Mouse (Mus musculus): ENCODE results near the gene Yaf2. TPM values are rescaled to one million over a fixed set of nuclear protein-coding genes. Genes with fewer than 3 reads are reported as not detected.

The Yaf2 gene
- total and polyA plus RNA-seq, 3 experiments, result 37.7 to 50.7 TPM; not detected in 1

DNA sequence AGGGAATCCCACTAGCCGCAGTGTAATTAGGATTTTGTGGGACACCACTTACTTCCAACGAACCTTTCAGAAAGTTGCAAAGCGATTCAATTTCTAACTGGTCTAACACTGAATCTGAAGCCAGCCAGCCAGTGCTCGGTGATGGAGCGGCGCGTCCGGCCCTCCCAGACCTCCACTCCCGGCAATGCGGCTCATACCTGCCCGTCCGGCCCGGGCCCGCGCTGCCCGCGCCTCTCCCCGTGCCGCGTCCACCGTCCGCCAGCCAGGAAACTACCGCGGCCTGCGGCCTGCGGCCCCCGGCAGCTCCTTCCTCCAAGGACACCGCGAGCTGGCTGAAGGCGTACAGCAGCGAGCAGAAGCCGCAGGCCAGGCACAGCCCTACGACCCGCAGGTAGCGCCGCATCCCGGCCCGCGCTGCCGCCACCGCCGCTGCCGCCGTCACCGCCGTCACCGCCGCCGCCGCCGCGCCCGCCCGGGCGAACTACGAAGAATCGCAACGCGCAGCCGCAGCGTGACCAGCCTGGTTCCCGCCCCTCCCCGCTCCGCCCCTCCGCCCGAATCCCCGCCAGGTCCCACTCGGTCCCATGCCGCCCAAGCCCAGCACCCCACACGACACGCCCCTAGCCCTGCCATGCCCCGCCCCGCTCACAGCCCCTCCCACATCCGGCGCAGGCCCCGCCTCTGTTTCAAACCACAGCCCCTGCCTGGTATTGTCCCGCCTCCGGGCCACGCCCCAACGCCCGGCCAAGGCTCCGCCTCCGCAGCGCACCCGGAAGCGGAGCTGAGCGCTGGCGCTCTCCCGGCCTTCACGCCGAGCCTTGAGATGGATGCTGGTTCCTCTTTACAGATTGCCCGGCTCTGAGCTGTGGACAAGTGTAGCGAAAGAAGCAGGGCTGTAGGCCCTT, 61.8 kb downstream of the Yaf2 start, which contains the start of gene Gxylt1:
Gxylt1 (minus strand) TSS at position 501 of the 905 bp plus-strand sequence.
- H3K9ac ChIP-seq (ENCODE audit: control insufficient read depth, low read depth, low read length, poor library complexity, severe bottlenecking), result peak within 1 kb of the TSS; percentile 83
- H3K4me3 ChIP-seq (ENCODE audit: control insufficient read depth in 1 of 2, insufficient read depth in 1 of 2, low read depth in 2 of 2, low read length in 2 of 2), result peak within 1 kb of the TSS; percentile 75 to 84
- peaks cover 33% of the 10 kb centered on the region for H3K79me2 ChIP-seq (ENCODE audit: control insufficient read depth, insufficient read depth, low read length, poor library complexity)
- H3K36me3 ChIP-seq (ENCODE audit: control insufficient read depth in 1 of 2, insufficient read depth in 2 of 2, low read length in 2 of 2), result peaks cover 0 to 25% of the 10 kb centered on the region in 2 experiments; a peak in 2 of 4 replicates
- no peaks in the 10 kb centered on the region for H3K9me3 ChIP-seq (replicated peaks; ENCODE audit: insufficient read depth, low read length)
- peaks cover 3 to 34% of the 10 kb centered on the region in 2 experiments; a peak in 3 of 4 replicates for H3K4me1 ChIP-seq (ENCODE audit: control insufficient read depth in 1 of 2, insufficient read depth in 2 of 2, low read length in 2 of 2)
- DNase-seq (ENCODE audit: low read depth, low spot score), result peak; percentile 97
- no peaks in the 10 kb centered on the region for H3K27me3 ChIP-seq (ENCODE audit: control insufficient read depth in 1 of 2, insufficient read depth in 2 of 2, low read length in 2 of 2)
- peak within 1 kb of the TSS; percentile 93 for H3K27ac ChIP-seq (ENCODE audit: control insufficient read depth, low read depth, low read length)
- TF ChIP-seq MAX (IDR thresholded peaks at IDR 0.05; ENCODE audit: low read length), result no peak; the same call in 1 of the 2 replicates
- TF ChIP-seq E2F4 (IDR thresholded peaks at IDR 0.05; ENCODE audit: borderline replicate concordance, low read depth, low read length), result 0 out of 2 replicates have a peak, but pooled peaks have one; percentile 11
- no peak for TF ChIP-seq EP300 (IDR thresholded peaks at IDR 0.05; ENCODE audit: low read depth in 1 of 2, low read length in 2 of 2)
- TF ChIP-seq ELF1 (IDR thresholded peaks at IDR 0.05; ENCODE audit: low read depth, low read length), result peak; percentile 98
- no peak; the same call in 1 of the 2 replicates for TF ChIP-seq USF1 (IDR thresholded peaks at IDR 0.05; ENCODE audit: low read depth, low read length)
- peak; percentile 79 for TF ChIP-seq NRF1 (IDR thresholded peaks at IDR 0.05; ENCODE audit: insufficient read depth, low read depth, low read length, poor library complexity, severe bottlenecking)
- no peak for TF ChIP-seq RAD21 (IDR thresholded peaks at IDR 0.05; ENCODE audit: low read depth, low read length)
- TF ChIP-seq ETS1 (IDR thresholded peaks at IDR 0.05; ENCODE audit: low read depth, low read length), result 0 out of 2 replicates have a peak, but pooled peaks have one; percentile 17
- TF ChIP-seq ZKSCAN1 (IDR thresholded peaks at IDR 0.05; ENCODE audit: low read depth, low read length), result no peak
- peak; percentile 82; the same call in 1 of the 2 replicates for TF ChIP-seq ZMIZ1 (IDR thresholded peaks at IDR 0.05; ENCODE audit: low read depth, low read length)
- TF ChIP-seq CTCF (IDR thresholded peaks at IDR 0.05 in 2 of 3, conservative IDR thresholded peaks at IDR 0.05 in 1 of 3; ENCODE audit: control insufficient read depth in 1 of 3, insufficient read depth in 1 of 3, low read depth in 2 of 3, low read length in 3 of 3, poor library complexity in 1 of 3, severe bottlenecking in 1 of 3), result no peak
- no peak for TF ChIP-seq ZNF384 (IDR thresholded peaks at IDR 0.05; ENCODE audit: low read depth, low read length)
- TF ChIP-seq USF2 (IDR thresholded peaks at IDR 0.05; ENCODE audit: borderline replicate concordance in 1 of 2, insufficient read depth in 1 of 2, low read depth in 1 of 2, low read length in 2 of 2), result no peak
- TF ChIP-seq JUND (IDR thresholded peaks at IDR 0.05; ENCODE audit: low read depth, low read length), result no peak
- TF ChIP-seq RCOR1 (IDR thresholded peaks at IDR 0.05; ENCODE audit: low read depth, low read length), result no peak
- no peak for TF ChIP-seq MEF2A (IDR thresholded peaks at IDR 0.05; ENCODE audit: extremely low read depth, insufficient replicate concordance, low read depth, low read length, poor library complexity, severe bottlenecking)
- TF ChIP-seq TAL1 (IDR thresholded peaks at IDR 0.05; ENCODE audit: low read length), result no peak
- TF ChIP-seq CHD1 (IDR thresholded peaks at IDR 0.05; ENCODE audit: low read depth, low read length), result no peak
- peak; percentile 66; the same call in 1 of the 2 replicates for TF ChIP-seq HCFC1 (IDR thresholded peaks at IDR 0.05; ENCODE audit: low read depth, low read length)
- peak; percentile 86; the same call in 1 of the 2 replicates for TF ChIP-seq UBTF (IDR thresholded peaks at IDR 0.05; ENCODE audit: borderline replicate concordance, insufficient read depth, low read depth, low read length)
- no peak for TF ChIP-seq SMC3 (IDR thresholded peaks at IDR 0.05; ENCODE audit: low read depth, low read length)
- TF ChIP-seq ZC3H11A (IDR thresholded peaks at IDR 0.05; ENCODE audit: low read depth, low read length), result no peak
- no peak for TF ChIP-seq BHLHE40 (IDR thresholded peaks at IDR 0.05; ENCODE audit: borderline replicate concordance, low read depth, low read length)
- no peak for TF ChIP-seq CHD2 (IDR thresholded peaks at IDR 0.05; ENCODE audit: low read length)
- TF ChIP-seq KAT2A (conservative IDR thresholded peaks at IDR 0.05; ENCODE audit: low read depth, low read length), result no peak
- no peak for TF ChIP-seq GATA1 (IDR thresholded peaks at IDR 0.05; ENCODE audit: low read depth, low read length)
- TF ChIP-seq MXI1 (IDR thresholded peaks at IDR 0.05; ENCODE audit: low read depth, low read length), result peak; percentile 66
- peak; percentile 37; the same call in 1 of the 2 replicates for TF ChIP-seq MAZ (IDR thresholded peaks at IDR 0.05; ENCODE audit: low read depth, low read length)
- peak; percentile 26; the same call in 1 of the 2 replicates for TF ChIP-seq TCF12 (IDR thresholded peaks at IDR 0.05; ENCODE audit: low read depth, low read length)
- TF ChIP-seq POLR2AphosphoS2 (IDR thresholded peaks at IDR 0.05; ENCODE audit: low read length), result peak; percentile 91
- TF ChIP-seq NELFE (IDR thresholded peaks at IDR 0.05; ENCODE audit: low read depth, low read length), result peak; percentile 91
- 0 out of 2 replicates have a peak, but pooled peaks have one; percentile 17 for TF ChIP-seq MYC (IDR thresholded peaks at IDR 0.05; ENCODE audit: low read depth, low read length)
- TF ChIP-seq POLR2A (IDR thresholded peaks at IDR 0.05; ENCODE audit: control insufficient read depth in 1 of 2, insufficient read depth in 1 of 2, low read depth in 1 of 2, low read length in 2 of 2, poor library complexity in 1 of 2), result peak; percentile 77 to 97
- TF ChIP-seq TBP (IDR thresholded peaks at IDR 0.05; ENCODE audit: low read depth, low read length), result peak; percentile 70
- TF ChIP-seq SIN3A (IDR thresholded peaks at IDR 0.05; ENCODE audit: low read length), result peak; percentile 82

Data from MEL (cell line).